Mouse (Mus musculus) pancreas, adult 10 weeks (tissue): ENCODE data around the gene Tdpoz5. TPM values are rescaled to one million over a fixed set of nuclear protein-coding genes. Genes with fewer than 3 reads are reported as not detected.

Experiments
- polyA plus RNA-seq: library from polyadenylated mRNA; stranded (reverse); fragments of 350-450 nt; fragmentation: Illumina TruSeq; extraction: RNeasy Lipid Tissue Mini Kit (QIAGEN cat#74804); gene quantifications from one replicate; pipeline ENCODE4 v1.2.3, GENCODE M21; 2015; ENCODE audit warnings: low read depth, low replicate concordance; ENCODE audit not compliant: insufficient read depth

Tdpoz5 gene
- not detected for polyA plus RNA-seq

DNA sequence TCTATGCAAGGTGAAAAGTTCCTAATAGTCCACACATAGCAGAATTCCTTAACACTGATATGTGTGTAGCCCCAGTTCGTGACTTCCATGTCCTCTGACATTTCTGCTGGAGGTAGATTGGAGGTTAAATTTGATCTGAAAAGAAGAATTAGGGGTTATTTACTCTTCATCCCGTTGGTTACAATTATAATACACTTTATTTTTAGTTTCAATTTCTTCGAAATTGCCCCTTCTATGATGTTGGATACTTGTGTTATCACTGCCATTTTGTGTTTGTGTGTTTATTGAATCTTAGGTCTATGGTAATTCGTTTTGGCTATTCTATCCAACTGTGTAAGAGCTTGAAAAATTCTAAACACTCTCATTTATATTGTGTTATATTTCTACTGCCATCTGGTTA, at the start of gene Tdpoz5:
TSS of gene Tdpoz5 (minus strand) at position 101 of the 400 bp plus-strand sequence.

DNA sequence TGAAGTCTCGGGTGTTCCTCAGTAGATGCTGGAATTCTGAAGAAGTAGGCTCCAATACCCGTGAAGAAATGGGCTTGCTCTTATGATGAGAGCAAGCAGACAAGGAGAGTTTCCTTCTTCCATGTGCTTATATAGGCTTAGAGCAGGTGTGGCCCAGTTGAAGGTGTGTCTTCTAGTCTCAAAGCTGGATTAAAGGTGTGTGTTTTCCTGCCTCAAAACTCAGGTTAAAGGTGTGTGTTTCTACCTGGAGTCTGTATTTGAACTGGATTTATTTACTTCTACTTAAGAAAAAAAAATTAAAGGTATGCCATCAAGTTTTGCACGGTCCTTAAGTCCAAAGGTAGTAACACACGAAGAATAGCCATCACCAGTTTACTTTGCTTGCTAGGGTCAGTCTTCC, 17.7 kb downstream of the Tdpoz5 start, which contains the start of gene Gm9117:
TSS of gene Gm9117 (minus strand) at position 101 of the 400 bp plus-strand sequence.

Other genes starting within 250 kb of the Tdpoz5 start
- gene Gm5773, start 188.3 kb downstream of the Tdpoz5 start, polyA plus RNA-seq: not detected
- gene Tdpoz4, start 164.9 kb downstream of the Tdpoz5 start, polyA plus RNA-seq: not detected
- gene Tdpoz3, start 135.3 kb downstream of the Tdpoz5 start, polyA plus RNA-seq: not detected
- gene Gm9117, start 17.8 kb downstream of the Tdpoz5 start, polyA plus RNA-seq: not detected
- not detected for gene Gm9125, start 93.6 kb upstream of the Tdpoz5 start, polyA plus RNA-seq
- not detected for gene Gm10697, start 111.3 kb upstream of the Tdpoz5 start, polyA plus RNA-seq
- not detected for gene Gm10696, start 216.9 kb upstream of the Tdpoz5 start, polyA plus RNA-seq
- gene Gm5286, start 235.4 kb upstream of the Tdpoz5 start, polyA plus RNA-seq: not detected